ENCODE assay signal across 1 mouse cellular context in genomic region chr19:10846150-10846549, GRCm38 (mm10).
TF ChIP-seq lines count a peak whose summit lies in the region.

No protein-coding gene starts in this region.

TF ChIP-seq in CH12.LX, 34 proteins besides CTCF, POLR2A, EP300 and RAD21:
- TF ChIP-seq MYC (IDR thresholded peaks at IDR 0.05; ENCODE audit: low read depth, low read length) (no peak), E2F4 (IDR thresholded peaks at IDR 0.05; ENCODE audit: insufficient replicate concordance, low read depth, low read length) (no peak), BHLHE40 (IDR thresholded peaks at IDR 0.05; ENCODE audit: low read depth, low read length) (no peak)
